Mouse (Mus musculus): ENCODE data around the gene Sgsm1. TPM values are rescaled to one million over a fixed set of nuclear protein-coding genes. Genes with fewer than 3 reads are reported as not detected.

Gene Sgsm1
- polyA plus RNA-seq, 1 experiment from 2014 or later = 10.7 TPM

DNA sequence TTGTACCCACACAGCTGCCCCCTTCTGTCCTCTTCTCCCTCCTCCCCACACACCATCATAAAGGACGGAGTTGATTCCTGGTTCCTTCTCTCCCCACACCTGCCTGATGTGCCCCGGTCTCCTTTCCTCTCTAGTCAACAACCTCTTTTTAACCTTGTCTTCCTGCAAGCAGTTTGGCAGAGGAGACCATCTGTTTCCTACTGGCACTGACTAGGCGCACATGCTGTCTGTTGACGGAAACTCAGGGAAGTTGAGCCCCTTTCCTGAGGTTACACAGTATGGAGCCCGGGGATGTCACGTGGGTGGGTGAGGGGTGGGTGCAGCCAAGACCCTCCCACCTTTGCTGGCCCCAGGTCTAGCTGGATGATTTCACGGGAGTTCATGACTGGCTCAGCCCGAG lies 17.8 kb downstream of the Sgsm1 start:
- no peak for ATAC-seq (ENCODE audit: insufficient read depth, low FRiP score, low TSS enrichment)

DNA sequence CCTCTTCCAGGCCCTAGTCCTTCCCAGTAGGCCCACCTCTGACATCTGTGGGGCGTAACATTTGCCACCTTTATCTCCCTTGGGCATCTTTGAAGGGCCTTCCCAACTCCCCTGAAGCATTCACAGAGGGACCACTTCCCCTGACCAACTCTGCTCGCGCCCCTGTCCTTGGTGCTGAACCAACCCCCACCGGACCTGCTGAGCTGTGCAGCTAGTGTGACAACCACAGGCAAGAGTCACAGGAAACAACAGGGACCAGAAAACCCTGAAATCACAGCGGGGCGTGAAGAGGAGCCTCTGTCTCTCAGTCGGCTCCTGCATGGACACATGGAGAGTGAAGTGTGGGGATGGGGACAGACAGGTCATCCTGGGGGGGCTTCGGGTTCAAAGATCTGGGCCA lies 18.4 kb downstream of the Sgsm1 start:
- DNase-seq (ENCODE audit: low spot score) (peak; percentile 63), ATAC-seq (ENCODE audit: insufficient read depth, low FRiP score, low TSS enrichment) (no peak)
- H3K36me3 ChIP-seq (ENCODE audit: control insufficient read depth, insufficient read depth, low read length) = no peaks in the 10 kb centered on the region
- H3K27me3 ChIP-seq (ENCODE audit: control insufficient read depth, insufficient read depth, low read length) = peaks cover 24% of the 10 kb centered on the region
- no peaks in the 10 kb centered on the region for H3K4me1 ChIP-seq (ENCODE audit: control insufficient read depth, insufficient read depth, low read length)
- H3K27ac ChIP-seq (ENCODE audit: low read depth, low read length) = no peak overlapping the region
- H3K4me3 ChIP-seq (ENCODE audit: low read depth, low read length) = no peak overlapping the region
- H3K4me2 ChIP-seq (ENCODE audit: low read depth) = no peak overlapping the region
- 11% methylated on average over 8 of the region's 8 CpGs for WGBS
- no peaks in the 10 kb centered on the region for H3K9me3 ChIP-seq (ENCODE audit: control insufficient read depth, low read length)
- no peak overlapping the region for H3K9ac ChIP-seq (ENCODE audit: low read length)

More for the DNA sequence above, 17.8 kb downstream of the Sgsm1 start:
- 68% methylated on average over 8 of the region's 8 CpGs for WGBS
- no peak overlapping the region for H3K4me2 ChIP-seq (ENCODE audit: low read depth)
- H3K27me3 ChIP-seq (ENCODE audit: control insufficient read depth, insufficient read depth, low read length) = peaks cover 18% of the 10 kb centered on the region
- no peak for DNase-seq (ENCODE audit: low spot score)
- H3K27ac ChIP-seq (ENCODE audit: low read depth, low read length) = no peak overlapping the region
- no peaks in the 10 kb centered on the region for H3K36me3 ChIP-seq (ENCODE audit: control insufficient read depth, insufficient read depth, low read length)
- H3K4me3 ChIP-seq (ENCODE audit: low read depth, low read length) = no peak overlapping the region
- no peaks in the 10 kb centered on the region for H3K4me1 ChIP-seq (ENCODE audit: control insufficient read depth, insufficient read depth, low read length)
- H3K9me3 ChIP-seq (ENCODE audit: control insufficient read depth, low read length) = no peaks in the 10 kb centered on the region
- no peak overlapping the region for H3K9ac ChIP-seq (ENCODE audit: low read length)

DNA sequence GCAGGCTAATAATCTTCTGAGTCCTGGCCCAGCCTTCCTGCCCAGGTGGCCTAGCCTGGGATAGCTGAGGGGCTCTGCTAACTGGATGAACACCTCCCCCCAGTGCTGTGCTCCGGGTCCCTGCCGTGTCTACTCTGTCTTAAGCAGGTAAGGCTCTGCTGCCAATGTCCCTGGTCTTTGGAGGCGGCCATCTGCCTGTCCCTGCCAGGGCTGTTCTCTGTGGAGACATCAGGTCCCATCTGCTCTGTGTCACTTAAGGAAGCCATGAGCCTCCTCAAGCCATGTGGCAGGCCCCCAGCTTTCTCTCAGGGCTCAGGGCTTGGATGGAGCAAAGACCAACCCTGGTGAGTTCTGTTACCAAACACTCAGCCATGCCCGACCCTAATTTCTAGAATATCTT lies 19.5 kb downstream of the Sgsm1 start:
- Histone ChIP-seq H3K4me2 (ENCODE audit: low read depth) (no peak overlapping the region), H3K9me3 (ENCODE audit: control insufficient read depth, low read length) (no peaks in the 10 kb centered on the region), H3K4me3 (ENCODE audit: low read depth, low read length) (no peak overlapping the region), H3K27me3 (ENCODE audit: control insufficient read depth, insufficient read depth, low read length) (peaks cover 27% of the 10 kb centered on the region), H3K36me3 (ENCODE audit: control insufficient read depth, insufficient read depth, low read length) (no peaks in the 10 kb centered on the region), H3K4me1 (ENCODE audit: control insufficient read depth, insufficient read depth, low read length) (no peaks in the 10 kb centered on the region), H3K9ac (ENCODE audit: low read length) (no peak overlapping the region), H3K27ac (ENCODE audit: low read depth, low read length) (no peak overlapping the region)
- 81% methylated on average over 4 of the region's 4 CpGs for WGBS
- ATAC-seq (ENCODE audit: insufficient read depth, low FRiP score, low TSS enrichment) = no peak
- no peak for DNase-seq (ENCODE audit: low spot score)

- no peak overlapping the region for H3K9ac ChIP-seq (ENCODE audit: low read length)
- H3K4me1 ChIP-seq (ENCODE audit: control insufficient read depth, insufficient read depth, low read length) = no peaks in the 10 kb centered on the region
- H3K9me3 ChIP-seq (ENCODE audit: control insufficient read depth, low read length) = no peaks in the 10 kb centered on the region
- no peak overlapping the region for H3K4me2 ChIP-seq (ENCODE audit: low read depth)
- H3K4me3 ChIP-seq (ENCODE audit: low read depth, low read length) = no peak overlapping the region
- no peak overlapping the region for H3K27ac ChIP-seq (ENCODE audit: low read depth, low read length)
- H3K27me3 ChIP-seq (ENCODE audit: control insufficient read depth, insufficient read depth, low read length) = peaks cover 27% of the 10 kb centered on the region
- ATAC-seq (ENCODE audit: insufficient read depth, low FRiP score, low TSS enrichment) (no peak), DNase-seq (ENCODE audit: low spot score) (no peak)
- no peaks in the 10 kb centered on the region for H3K36me3 ChIP-seq (ENCODE audit: control insufficient read depth, insufficient read depth, low read length)
- WGBS = 43% methylated on average over 14 of the region's 14 CpGs
These were observed 20.4 kb downstream of the Sgsm1 start for GRCm38 (mm10) chr5:113290149-113290548.

DNA sequence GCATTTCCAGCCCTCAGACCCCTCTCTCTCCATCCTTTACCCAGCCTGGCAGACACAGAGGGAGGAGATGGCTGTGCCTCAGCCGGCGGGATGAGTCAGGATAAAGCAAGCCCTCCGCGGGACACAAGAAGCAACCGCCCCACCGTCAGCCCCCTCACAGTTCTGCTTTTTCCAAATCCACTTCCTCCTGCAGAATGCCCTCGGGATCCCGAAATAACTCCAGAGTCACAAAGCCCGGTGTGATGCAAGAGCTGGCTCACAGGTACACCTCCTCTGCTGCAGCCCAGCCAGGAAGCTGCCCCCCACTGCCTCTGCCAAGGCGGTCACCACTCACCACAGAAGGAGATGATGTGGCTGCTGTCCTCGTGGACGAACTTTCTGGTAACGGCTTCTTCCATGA lies 22.1 kb downstream of the Sgsm1 start:
- H3K4me1 ChIP-seq (ENCODE audit: control insufficient read depth, insufficient read depth, low read length) = no peaks in the 10 kb centered on the region
- no peak for ATAC-seq (ENCODE audit: insufficient read depth, low FRiP score, low TSS enrichment)
- peaks cover 27% of the 10 kb centered on the region for H3K27me3 ChIP-seq (ENCODE audit: control insufficient read depth, insufficient read depth, low read length)
- no peak overlapping the region for H3K4me3 ChIP-seq (ENCODE audit: low read depth, low read length)
- H3K9ac ChIP-seq (ENCODE audit: low read length) = no peak overlapping the region
- no peaks in the 10 kb centered on the region for H3K9me3 ChIP-seq (ENCODE audit: control insufficient read depth, low read length)
- H3K27ac ChIP-seq (ENCODE audit: low read depth, low read length) = no peak overlapping the region
- 48% methylated on average over 13 of the region's 13 CpGs for WGBS
- H3K36me3 ChIP-seq (ENCODE audit: control insufficient read depth, insufficient read depth, low read length) = no peaks in the 10 kb centered on the region
- DNase-seq (ENCODE audit: low spot score) = no peak
- H3K4me2 ChIP-seq (ENCODE audit: low read depth) = no peak overlapping the region

- WGBS = 37% methylated on average over 5 of the region's 5 CpGs
- no peaks in the 10 kb centered on the region for H3K36me3 ChIP-seq (ENCODE audit: control insufficient read depth, insufficient read depth, low read length)
- H3K27ac ChIP-seq (ENCODE audit: low read depth, low read length) = no peak overlapping the region
- H3K9me3 ChIP-seq (ENCODE audit: control insufficient read depth, low read length) = no peaks in the 10 kb centered on the region
- no peak overlapping the region for H3K4me2 ChIP-seq (ENCODE audit: low read depth)
- peaks cover 27% of the 10 kb centered on the region for H3K27me3 ChIP-seq (ENCODE audit: control insufficient read depth, insufficient read depth, low read length)
- H3K4me3 ChIP-seq (ENCODE audit: low read depth, low read length) = no peak overlapping the region
- ATAC-seq (ENCODE audit: insufficient read depth, low FRiP score, low TSS enrichment) = no peak
- no peaks in the 10 kb centered on the region for H3K4me1 ChIP-seq (ENCODE audit: control insufficient read depth, insufficient read depth, low read length)
- H3K9ac ChIP-seq (ENCODE audit: low read length) = no peak overlapping the region
- no peak for DNase-seq (ENCODE audit: low spot score)
These were observed 22.8 kb downstream of the Sgsm1 start for GRCm38 (mm10) chr5:113287762-113288161.

- H3K4me1 ChIP-seq (ENCODE audit: control insufficient read depth, insufficient read depth, low read length) = no peaks in the 10 kb centered on the region
- ATAC-seq (ENCODE audit: insufficient read depth, low FRiP score, low TSS enrichment) (no peak), DNase-seq (ENCODE audit: low spot score) (peak; percentile 58)
- H3K9ac ChIP-seq (ENCODE audit: low read length) = no peak overlapping the region
- no peaks in the 10 kb centered on the region for H3K36me3 ChIP-seq (ENCODE audit: control insufficient read depth, insufficient read depth, low read length)
- H3K4me3 ChIP-seq (ENCODE audit: low read depth, low read length) = no peak overlapping the region; the same call in 1 of the 2 replicates
- peaks cover 27% of the 10 kb centered on the region for H3K27me3 ChIP-seq (ENCODE audit: control insufficient read depth, insufficient read depth, low read length)
- peak overlapping the region; percentile 31 for H3K4me2 ChIP-seq (ENCODE audit: low read depth)
- no peak overlapping the region for H3K27ac ChIP-seq (ENCODE audit: low read depth, low read length)
- WGBS = 6% methylated on average over 56 of the region's 60 CpGs
- H3K9me3 ChIP-seq (ENCODE audit: control insufficient read depth, low read length) = no peaks in the 10 kb centered on the region
These were observed 23.7 kb downstream of the Sgsm1 start for GRCm38 (mm10) chr5:113286591-113287520.

DNA sequence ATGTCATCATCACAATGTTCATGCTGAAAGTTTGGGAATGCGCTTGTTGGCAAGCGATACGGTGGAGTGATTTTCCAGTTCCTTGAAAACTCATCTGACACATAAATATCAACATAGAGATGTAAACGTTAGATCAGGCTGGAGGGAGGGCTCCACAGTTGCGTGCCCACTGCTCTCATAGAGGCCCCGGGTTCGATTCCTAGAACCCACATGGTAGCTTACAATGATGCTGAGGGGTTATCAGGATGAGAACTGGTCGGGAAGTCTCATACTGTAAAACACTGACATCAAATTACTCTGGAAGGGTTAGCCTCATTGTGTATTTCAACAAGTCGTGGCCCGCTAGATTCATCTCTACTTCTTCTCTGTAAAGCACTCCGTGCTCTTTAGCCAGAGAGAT lies 24.5 kb downstream of the Sgsm1 start:
- ATAC-seq (ENCODE audit: insufficient read depth, low FRiP score, low TSS enrichment) (no peak), DNase-seq (ENCODE audit: low spot score) (no peak)
- Histone ChIP-seq H3K4me2 (ENCODE audit: low read depth) (no peak overlapping the region), H3K4me1 (ENCODE audit: control insufficient read depth, insufficient read depth, low read length) (no peaks in the 10 kb centered on the region), H3K9me3 (ENCODE audit: control insufficient read depth, low read length) (no peaks in the 10 kb centered on the region), H3K27me3 (ENCODE audit: control insufficient read depth, insufficient read depth, low read length) (peaks cover 27% of the 10 kb centered on the region), H3K36me3 (ENCODE audit: control insufficient read depth, insufficient read depth, low read length) (no peaks in the 10 kb centered on the region), H3K9ac (ENCODE audit: low read length) (no peak overlapping the region), H3K27ac (ENCODE audit: low read depth, low read length) (no peak overlapping the region), H3K4me3 (ENCODE audit: low read depth, low read length) (no peak overlapping the region)
- WGBS = 80% methylated on average over 11 of the region's 11 CpGs

DNA sequence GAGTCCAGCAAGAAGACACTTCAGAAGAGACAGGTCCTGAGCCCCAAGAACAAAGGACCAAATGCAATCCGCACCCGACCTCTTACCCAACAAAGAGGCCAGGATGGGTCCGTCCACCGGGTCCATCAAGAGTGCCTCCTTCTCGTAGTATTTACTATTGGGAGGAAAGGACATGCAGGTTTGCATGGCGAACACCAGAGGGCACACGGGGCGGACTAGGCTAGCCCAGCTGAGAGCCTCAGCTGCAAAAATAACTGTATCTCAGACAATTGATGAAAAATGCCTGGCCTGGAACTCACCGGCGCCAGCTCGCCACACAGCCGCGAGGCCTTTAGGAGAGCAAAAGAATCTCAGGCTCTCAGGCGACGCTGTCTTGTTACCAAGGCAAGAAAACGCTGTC lies 25.0 kb downstream of the Sgsm1 start:
- Histone ChIP-seq H3K9ac (ENCODE audit: low read length) (no peak overlapping the region), H3K4me1 (ENCODE audit: control insufficient read depth, insufficient read depth, low read length) (no peaks in the 10 kb centered on the region), H3K27ac (ENCODE audit: low read depth, low read length) (no peak overlapping the region), H3K27me3 (ENCODE audit: control insufficient read depth, insufficient read depth, low read length) (peaks cover 27% of the 10 kb centered on the region), H3K4me2 (ENCODE audit: low read depth) (no peak overlapping the region), H3K36me3 (ENCODE audit: control insufficient read depth, insufficient read depth, low read length) (no peaks in the 10 kb centered on the region), H3K9me3 (ENCODE audit: control insufficient read depth, low read length) (no peaks in the 10 kb centered on the region), H3K4me3 (ENCODE audit: low read depth, low read length) (no peak overlapping the region)
- 62% methylated on average over 16 of the region's 16 CpGs for WGBS
- ATAC-seq (ENCODE audit: insufficient read depth, low FRiP score, low TSS enrichment) (no peak), DNase-seq (ENCODE audit: low spot score) (no peak)

All from neural tube, embryonic 11.5 days (tissue).